Mouse (Mus musculus): ENCODE measurements around the gene Ttll11. TPM values are rescaled to one million over a fixed set of nuclear protein-coding genes. Genes with fewer than 3 reads are reported as not detected.

The Ttll11 gene
- 5.2 and 6.1 TPM in 2 replicates for polyA plus RNA-seq (2015; fragmentation: Nextera tagmentation; extraction: Ambion mirVana)

DNA sequence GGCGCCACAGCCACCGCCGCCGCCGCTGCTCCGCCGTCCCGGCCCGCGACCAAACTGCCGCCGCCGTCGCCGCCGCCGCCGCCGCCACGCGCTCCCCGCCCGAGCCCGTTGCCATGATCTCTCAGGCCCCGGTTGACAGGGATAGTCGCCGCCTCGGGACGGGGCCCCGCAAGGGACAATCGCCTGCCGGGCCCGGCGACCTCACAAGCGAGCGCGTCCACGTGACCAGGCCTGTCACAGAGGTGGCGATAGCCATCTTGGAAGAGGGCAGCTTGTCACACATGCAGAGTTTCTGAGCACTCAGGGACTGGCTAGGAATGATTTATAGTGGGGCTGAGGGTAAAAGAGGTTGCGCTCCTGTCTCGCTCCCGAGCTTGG, at the start of gene Ttll11:
Gene Ttll11, minus strand, starts transcription at position 270 of the 378 bp plus-strand sequence.
- no peaks in the 10 kb centered on the region for H3K36me3 ChIP-seq
- peaks cover 20% of the 10 kb centered on the region for H3K4me1 ChIP-seq (replicated peaks)
- peak within 1 kb of the TSS; percentile 77 for H3K4me3 ChIP-seq
- ATAC-seq (ENCODE audit: low FRiP score, low read depth), result peak; percentile 89
- H3K27me3 ChIP-seq, result 0 out of 2 replicates have a peak, but pooled peaks cover 5% of the 10 kb centered on the region
- H3K9ac ChIP-seq, result peak within 1 kb of the TSS; percentile 78
- no peaks in the 10 kb centered on the region for H3K9me3 ChIP-seq
- under 1% methylated on average over 42 of the region's 42 CpGs for WGBS
- H3K4me2 ChIP-seq, result peak within 1 kb of the TSS; percentile 98
- H3K27ac ChIP-seq (replicated peaks), result peak within 1 kb of the TSS; percentile 89

DNA sequence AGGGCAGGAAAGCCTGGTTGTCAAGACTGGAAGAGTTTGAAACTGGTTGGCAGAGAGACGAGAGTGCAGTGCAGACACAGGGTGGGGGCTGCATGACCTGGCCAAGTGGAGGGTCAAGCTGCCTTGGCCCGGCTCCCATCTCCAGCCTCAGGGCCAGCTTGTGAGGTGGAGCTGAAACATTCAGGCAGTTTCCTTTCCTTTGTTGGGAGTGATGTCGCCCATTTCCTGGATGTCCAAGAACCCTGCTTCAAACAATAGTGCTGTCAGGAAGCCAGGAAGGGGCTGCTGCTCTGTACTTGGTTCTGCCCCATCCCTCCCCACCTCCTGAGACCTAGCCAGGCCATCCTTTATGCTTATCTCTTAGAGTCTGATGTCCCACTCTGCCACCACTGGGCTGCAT, 43.6 kb upstream of the Ttll11 start:
- WGBS, result 70% methylated on average over 3 of the region's 3 CpGs
- Histone ChIP-seq H3K27me3 (no peaks in the 10 kb centered on the region), H3K4me2 (no peak overlapping the region), H3K27ac (replicated peaks) (no peak overlapping the region), H3K9me3 (no peaks in the 10 kb centered on the region), H3K4me3 (no peak overlapping the region), H3K4me1 (replicated peaks) (peaks cover 10% of the 10 kb centered on the region), H3K36me3 (no peaks in the 10 kb centered on the region), H3K9ac (no peak overlapping the region)
- ATAC-seq (ENCODE audit: low FRiP score, low read depth), result no peak

DNA sequence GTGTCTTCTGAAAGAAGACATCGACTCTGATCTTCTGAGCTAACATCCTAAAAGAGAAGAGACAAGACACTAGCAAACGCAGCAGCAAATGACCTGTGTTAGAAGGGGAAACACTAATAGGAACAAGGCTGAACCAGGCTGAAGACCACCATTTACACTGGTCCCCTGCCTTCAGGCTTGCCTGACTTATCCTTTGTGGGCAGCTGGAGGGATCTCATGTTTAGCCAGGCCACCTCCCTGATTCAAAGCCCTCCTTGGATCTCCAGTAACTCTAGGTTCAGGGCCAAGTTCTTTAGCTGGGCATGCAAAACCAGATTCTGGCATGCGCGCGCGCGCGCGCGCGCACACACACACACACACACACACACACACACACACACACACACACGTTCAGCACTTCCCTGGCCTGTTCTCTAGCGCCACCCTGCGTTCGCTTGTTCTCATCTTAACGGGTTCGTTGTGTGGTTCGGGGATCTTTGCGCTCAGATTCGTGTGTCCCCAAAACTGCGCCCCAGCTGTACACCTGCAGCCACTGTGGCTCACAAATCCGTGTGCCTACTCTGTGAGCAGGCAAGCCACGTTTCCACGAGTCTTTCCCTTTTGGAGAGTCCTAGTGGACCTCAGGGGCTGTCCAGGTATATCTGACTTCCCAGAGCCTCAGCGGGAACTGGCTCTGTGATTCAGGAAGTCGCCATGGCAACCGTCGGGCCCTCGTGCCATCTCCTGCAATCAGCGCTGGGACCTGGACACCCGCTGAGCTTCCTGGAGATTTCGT, 41.9 kb upstream of the Ttll11 start:
- H3K9ac ChIP-seq, result no peak overlapping the region
- no peaks in the 10 kb centered on the region for H3K36me3 ChIP-seq
- ATAC-seq (ENCODE audit: low FRiP score, low read depth), result peak; percentile 89
- peak overlapping the region; percentile 35 for H3K4me3 ChIP-seq
- no peaks in the 10 kb centered on the region for H3K9me3 ChIP-seq
- H3K4me2 ChIP-seq, result peak overlapping the region; percentile 67
- 10% methylated on average over 30 of the region's 32 CpGs for WGBS
- no peaks in the 10 kb centered on the region for H3K27me3 ChIP-seq
- peaks cover 10% of the 10 kb centered on the region for H3K4me1 ChIP-seq (replicated peaks)
- no peak overlapping the region for H3K27ac ChIP-seq (replicated peaks)

DNA sequence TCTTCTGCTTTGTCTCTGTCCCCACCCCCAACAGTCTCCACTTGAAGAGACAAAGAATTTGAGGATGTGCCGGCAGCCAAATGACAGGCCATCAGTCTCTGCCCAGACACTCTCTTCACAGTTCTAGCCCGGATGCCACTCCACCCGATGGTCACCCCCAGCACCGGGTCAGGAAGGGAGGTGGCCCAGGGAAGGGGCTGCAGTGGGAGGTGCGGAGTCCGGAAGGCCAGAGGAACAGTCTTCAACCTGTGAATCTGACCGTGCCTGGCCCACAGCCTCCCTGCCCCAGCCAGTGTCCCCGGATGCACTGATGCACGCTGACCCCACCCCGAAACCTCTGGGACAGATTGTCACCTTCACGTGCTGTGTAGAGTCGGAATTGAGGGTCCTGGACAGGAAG, 33.3 kb upstream of the Ttll11 start:
- no peak overlapping the region for H3K4me2 ChIP-seq
- no peak overlapping the region for H3K27ac ChIP-seq (replicated peaks)
- no peaks in the 10 kb centered on the region for H3K36me3 ChIP-seq
- WGBS, result 56% methylated on average over 12 of the region's 12 CpGs
- peaks cover 17% of the 10 kb centered on the region for H3K4me1 ChIP-seq (replicated peaks)
- ATAC-seq (ENCODE audit: low FRiP score, low read depth), result no peak
- H3K9me3 ChIP-seq, result no peaks in the 10 kb centered on the region
- H3K4me3 ChIP-seq, result no peak overlapping the region
- H3K27me3 ChIP-seq, result 0 out of 2 replicates have a peak, but pooled peaks cover 8% of the 10 kb centered on the region
- H3K9ac ChIP-seq, result no peak overlapping the region

DNA sequence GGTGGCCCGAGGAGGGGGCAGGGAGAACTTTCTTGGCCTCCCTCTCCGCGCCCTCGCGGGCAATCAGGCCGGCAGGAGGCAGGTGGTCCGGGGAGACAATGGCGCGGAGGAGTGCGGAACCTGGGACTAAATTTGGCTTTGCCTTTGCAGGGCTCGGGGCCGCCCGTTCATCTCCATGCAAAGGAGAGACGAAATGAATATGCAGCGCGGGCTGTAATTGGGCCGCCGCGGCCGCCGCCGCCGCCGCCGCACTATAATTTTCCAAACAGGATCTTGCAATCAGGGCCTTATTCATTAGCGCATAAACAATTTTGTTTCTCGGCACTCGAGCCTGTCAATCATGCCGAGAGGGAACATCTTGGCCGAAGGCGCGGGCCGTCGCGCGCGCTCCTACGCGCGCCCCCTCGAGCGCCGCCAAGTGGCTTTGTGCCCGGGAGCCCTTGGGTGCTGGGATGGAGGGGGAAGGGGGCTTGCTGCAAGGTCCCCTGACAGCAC, 31.7 kb upstream of the Ttll11 start:
- Histone ChIP-seq H3K27me3 (0 out of 2 replicates have a peak, but pooled peaks cover 8% of the 10 kb centered on the region), H3K27ac (replicated peaks) (no peak overlapping the region), H3K4me1 (replicated peaks) (peaks cover 17% of the 10 kb centered on the region), H3K9ac (peak overlapping the region; percentile 53), H3K36me3 (no peaks in the 10 kb centered on the region), H3K4me3 (peak overlapping the region; percentile 50), H3K9me3 (no peaks in the 10 kb centered on the region), H3K4me2 (peak overlapping the region; percentile 92)
- under 1% methylated on average over 44 of the region's 44 CpGs for WGBS
- peak; percentile 27; the same call in 1 of the 2 replicates for ATAC-seq (ENCODE audit: low FRiP score, low read depth)

DNA sequence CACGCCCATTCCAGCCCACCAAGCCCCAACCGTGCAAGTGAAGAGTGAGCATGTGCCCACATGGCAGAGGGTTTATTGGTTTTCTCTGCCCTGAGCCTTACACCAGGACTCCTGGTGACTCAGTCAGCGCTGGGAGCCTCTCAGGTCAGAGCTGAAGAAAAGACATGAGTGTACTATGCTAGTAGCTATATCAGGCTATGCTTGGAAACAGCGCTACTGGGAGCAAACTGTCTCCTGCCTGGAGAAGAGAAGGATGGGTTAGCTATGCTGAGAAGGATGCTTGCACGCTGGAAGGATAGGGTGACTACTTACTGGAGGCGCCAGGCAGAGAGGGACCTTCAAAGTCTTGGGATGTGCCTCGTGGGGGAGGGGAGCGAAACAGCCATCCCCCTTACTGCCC, 30.9 kb upstream of the Ttll11 start:
- H3K9ac ChIP-seq, result no peak overlapping the region
- 52% methylated on average over 8 of the region's 8 CpGs for WGBS
- peaks cover 17% of the 10 kb centered on the region for H3K4me1 ChIP-seq (replicated peaks)
- no peaks in the 10 kb centered on the region for H3K36me3 ChIP-seq
- H3K27ac ChIP-seq (replicated peaks), result no peak overlapping the region
- peak overlapping the region; percentile 50; the same call in 1 of the 2 replicates for H3K4me3 ChIP-seq
- no peaks in the 10 kb centered on the region for H3K9me3 ChIP-seq
- peak overlapping the region; percentile 92 for H3K4me2 ChIP-seq
- no peak for ATAC-seq (ENCODE audit: low FRiP score, low read depth)
- 0 out of 2 replicates have a peak, but pooled peaks cover 8% of the 10 kb centered on the region for H3K27me3 ChIP-seq

DNA sequence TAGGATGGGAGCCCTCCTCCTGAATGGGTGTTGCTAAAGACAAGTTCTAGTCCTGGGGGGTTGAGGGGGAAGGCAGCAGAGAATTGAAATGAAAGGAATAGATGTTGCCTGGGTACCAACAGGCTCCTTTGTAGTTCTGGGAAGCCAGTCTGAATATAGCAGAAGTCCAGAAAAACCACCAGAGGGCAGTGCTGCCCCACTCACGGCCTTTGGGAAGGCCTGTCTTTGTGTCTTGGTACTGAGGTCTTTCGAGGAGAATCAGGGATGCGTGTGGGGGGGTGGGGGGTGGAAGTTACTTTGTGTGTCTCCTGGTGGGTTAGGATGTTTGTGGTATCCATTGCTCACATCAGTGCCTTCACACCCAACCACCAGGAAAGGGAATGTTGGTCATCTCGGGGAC, 29.7 kb upstream of the Ttll11 start:
- H3K27me3 ChIP-seq, result 0 out of 2 replicates have a peak, but pooled peaks cover 8% of the 10 kb centered on the region
- H3K9ac ChIP-seq, result no peak overlapping the region
- no peak overlapping the region for H3K4me2 ChIP-seq
- 0 out of 2 replicates have a peak, but pooled peaks have one; percentile 32 for ATAC-seq (ENCODE audit: low FRiP score, low read depth)
- H3K9me3 ChIP-seq, result no peaks in the 10 kb centered on the region
- no peaks in the 10 kb centered on the region for H3K36me3 ChIP-seq
- H3K4me3 ChIP-seq, result no peak overlapping the region
- peaks cover 17% of the 10 kb centered on the region for H3K4me1 ChIP-seq (replicated peaks)
- no peak overlapping the region for H3K27ac ChIP-seq (replicated peaks)
- WGBS, result 24% methylated on average over 4 of the region's 4 CpGs

DNA sequence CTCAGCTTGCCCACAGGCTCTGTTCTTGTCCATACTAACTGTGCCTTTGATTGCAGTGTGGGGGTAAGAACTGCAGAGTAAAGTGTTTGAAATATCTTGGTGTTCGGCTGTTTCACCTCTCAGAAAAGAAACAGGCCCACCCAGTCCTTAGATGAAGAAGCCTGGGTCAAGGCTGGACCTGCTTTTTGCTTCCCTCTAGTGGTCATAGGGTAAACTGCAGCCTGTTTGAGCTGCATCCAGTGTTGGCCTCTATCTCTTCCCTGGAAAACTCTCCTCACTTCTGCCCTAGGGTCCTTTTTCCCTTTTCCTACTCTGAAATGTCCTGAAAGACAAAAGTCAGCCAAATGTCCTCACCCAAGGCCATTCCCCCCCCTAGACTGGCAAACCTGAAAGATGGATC, 28.4 kb upstream of the Ttll11 start:
- no peaks in the 10 kb centered on the region for H3K36me3 ChIP-seq
- H3K4me2 ChIP-seq, result no peak overlapping the region
- H3K27ac ChIP-seq (replicated peaks), result no peak overlapping the region
- no peak overlapping the region for H3K9ac ChIP-seq
- H3K4me3 ChIP-seq, result no peak overlapping the region
- 0 out of 2 replicates have a peak, but pooled peaks cover 8% of the 10 kb centered on the region for H3K27me3 ChIP-seq
- no peak for ATAC-seq (ENCODE audit: low FRiP score, low read depth)
- 10% methylated on average over 1 of the region's 1 CpGs for WGBS
- H3K4me1 ChIP-seq (replicated peaks), result peaks cover 17% of the 10 kb centered on the region
- no peaks in the 10 kb centered on the region for H3K9me3 ChIP-seq

DNA sequence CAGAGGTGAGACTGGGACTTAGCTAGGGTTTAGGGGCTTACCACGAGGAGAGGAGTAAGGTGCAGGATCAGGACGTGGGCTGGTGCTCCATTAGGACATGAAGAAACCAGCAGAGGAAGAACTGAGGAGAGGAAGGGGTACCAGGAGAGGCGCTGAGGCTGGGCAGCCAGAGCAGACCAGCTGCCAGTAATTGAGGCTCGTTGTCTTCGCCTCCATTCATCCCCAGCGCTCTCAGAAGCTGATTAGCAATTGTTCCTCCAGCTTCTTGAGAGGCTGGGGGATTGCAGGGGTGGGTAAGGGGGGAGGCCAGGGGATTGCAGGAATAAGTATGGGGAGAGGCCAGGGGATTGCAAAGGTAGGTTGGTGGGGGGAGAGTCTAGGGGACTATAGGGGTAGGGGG, 22.5 kb upstream of the Ttll11 start:
- H3K9me3 ChIP-seq, result no peaks in the 10 kb centered on the region
- H3K27ac ChIP-seq (replicated peaks), result no peak overlapping the region
- H3K36me3 ChIP-seq, result no peaks in the 10 kb centered on the region
- ATAC-seq (ENCODE audit: low FRiP score, low read depth), result no peak
- WGBS, result 40% methylated on average over 6 of the region's 6 CpGs
- no peaks in the 10 kb centered on the region for H3K27me3 ChIP-seq
- no peaks in the 10 kb centered on the region for H3K4me1 ChIP-seq (replicated peaks)
- no peak overlapping the region for H3K4me3 ChIP-seq
- no peak overlapping the region for H3K9ac ChIP-seq
- H3K4me2 ChIP-seq, result no peak overlapping the region

DNA sequence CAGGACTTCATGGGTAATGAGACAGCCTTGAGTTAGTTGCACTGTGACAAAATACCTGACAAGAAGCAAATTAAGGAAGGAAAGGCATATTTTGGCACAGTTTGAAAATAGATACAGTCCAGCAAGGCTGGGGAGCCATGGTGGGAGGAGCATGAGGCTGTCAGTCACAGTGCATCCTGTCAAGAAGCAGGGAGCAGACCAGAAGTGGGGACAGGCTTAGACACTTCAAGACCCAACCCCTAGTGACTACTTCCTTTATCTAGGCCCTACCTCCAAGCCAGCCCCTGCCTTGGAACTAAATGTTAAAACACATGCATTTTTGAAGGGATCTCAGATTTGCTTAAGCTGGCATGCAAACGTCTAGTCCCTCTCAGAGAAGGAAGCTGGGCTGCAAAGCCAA, 20.7 kb upstream of the Ttll11 start:
- H3K4me3 ChIP-seq, result no peak overlapping the region
- no peak overlapping the region for H3K4me2 ChIP-seq
- H3K27ac ChIP-seq (replicated peaks), result no peak overlapping the region
- H3K36me3 ChIP-seq, result no peaks in the 10 kb centered on the region
- H3K9me3 ChIP-seq, result no peaks in the 10 kb centered on the region
- ATAC-seq (ENCODE audit: low FRiP score, low read depth), result no peak
- no peak overlapping the region for H3K9ac ChIP-seq
- H3K4me1 ChIP-seq (replicated peaks), result no peaks in the 10 kb centered on the region
- H3K27me3 ChIP-seq, result no peaks in the 10 kb centered on the region
- WGBS, result 52% methylated on average over 1 of the region's 1 CpGs

DNA sequence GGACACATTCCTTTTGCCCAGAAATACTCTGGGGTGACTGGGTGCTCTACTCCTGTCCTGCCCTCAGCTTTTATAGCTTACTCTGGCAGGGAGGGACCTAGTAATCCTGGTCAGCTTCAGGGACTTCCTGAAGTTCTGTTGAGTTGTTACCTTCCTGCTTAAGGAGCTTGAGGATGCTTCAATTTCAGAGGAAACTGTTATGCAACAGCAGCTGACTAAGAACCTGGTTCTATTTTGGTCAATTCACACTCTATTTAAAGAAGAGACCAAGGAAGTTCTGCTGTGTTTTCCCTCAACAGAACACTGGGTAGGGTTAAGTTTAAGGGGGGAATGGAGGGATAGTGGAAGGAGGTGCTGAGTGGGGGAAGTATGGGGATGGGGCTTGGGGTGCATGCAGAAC, 19.5 kb upstream of the Ttll11 start:
- Histone ChIP-seq H3K27ac (replicated peaks) (no peak overlapping the region), H3K27me3 (no peaks in the 10 kb centered on the region), H3K4me2 (no peak overlapping the region), H3K36me3 (no peaks in the 10 kb centered on the region), H3K9me3 (no peaks in the 10 kb centered on the region), H3K4me1 (replicated peaks) (no peaks in the 10 kb centered on the region), H3K4me3 (no peak overlapping the region), H3K9ac (no peak overlapping the region)
- no peak for ATAC-seq (ENCODE audit: low FRiP score, low read depth)

DNA sequence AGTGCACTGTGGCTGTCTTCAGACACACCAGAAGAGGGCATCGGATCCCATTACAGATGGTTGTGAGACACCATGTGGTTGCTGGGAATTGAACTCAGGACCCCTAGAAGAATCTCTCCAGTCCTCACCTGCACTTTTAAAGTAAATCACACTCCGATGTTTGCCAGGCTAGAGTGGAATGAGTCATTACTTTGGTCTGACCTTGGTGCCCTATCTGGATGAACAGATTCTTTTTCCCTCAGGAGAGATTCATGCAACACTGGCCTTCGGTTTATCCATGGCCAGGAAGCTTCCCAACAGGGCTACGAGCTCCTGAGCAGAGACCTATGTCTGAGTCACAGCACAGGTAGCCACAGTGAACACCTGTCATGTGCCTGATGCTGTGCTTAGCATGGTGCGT, 18.7 kb upstream of the Ttll11 start:
- Histone ChIP-seq H3K4me2 (no peak overlapping the region), H3K27me3 (no peaks in the 10 kb centered on the region), H3K27ac (replicated peaks) (no peak overlapping the region), H3K4me3 (no peak overlapping the region), H3K4me1 (replicated peaks) (no peaks in the 10 kb centered on the region), H3K9me3 (no peaks in the 10 kb centered on the region), H3K9ac (no peak overlapping the region), H3K36me3 (no peaks in the 10 kb centered on the region)
- WGBS, result 88% methylated on average over 5 of the region's 5 CpGs
- no peak for ATAC-seq (ENCODE audit: low FRiP score, low read depth)

All from hindbrain, embryonic 15.5 days (tissue).